Mouse (Mus musculus) layer of hippocampus, postnatal 25 days (tissue): ENCODE data around the gene Rnf166. TPM values are rescaled to one million over a fixed set of nuclear protein-coding genes. Genes with fewer than 3 reads are reported as not detected.

Experiments
- DNase-seq, 2 experiments: peaks; one replicate each; pipeline ENCODE4 v3.0.0; 2022; ENCODE audit warnings: mixed read lengths in 2 of 2, low spot score in 1 of 2; ENCODE audit errors: extremely low spot score in 1 of 2
- total RNA-seq, 2 experiments: library from RNA; stranded (reverse); gene quantifications; 2 replicates each; pipeline ENCODE4 v1.2.3; 2021

The Rnf166 gene
- total RNA-seq, 2 experiments from 2014 or later: 26.0 to 35.0 TPM

DNA sequence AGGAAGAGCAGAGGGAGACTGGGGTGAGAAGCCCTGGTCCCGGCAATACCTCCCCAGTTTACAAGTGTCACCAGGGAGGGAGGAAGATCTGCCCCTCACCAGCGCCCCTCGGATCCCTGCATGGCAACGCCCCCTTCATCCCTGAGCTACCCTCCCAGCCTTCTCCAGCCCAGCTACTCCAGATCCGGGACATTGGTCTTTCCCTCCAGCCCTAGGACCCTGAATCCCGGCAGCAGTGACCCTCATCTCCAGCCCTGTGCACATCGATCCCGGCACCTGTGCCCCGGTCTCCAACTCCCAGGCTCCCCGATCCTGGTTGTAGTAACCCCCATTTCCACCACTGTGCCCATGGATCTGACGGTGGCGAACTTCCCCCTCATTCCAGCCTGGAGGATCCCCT, 33.1 kb downstream of the Rnf166 start:
- DNase-seq: no peak

DNA sequence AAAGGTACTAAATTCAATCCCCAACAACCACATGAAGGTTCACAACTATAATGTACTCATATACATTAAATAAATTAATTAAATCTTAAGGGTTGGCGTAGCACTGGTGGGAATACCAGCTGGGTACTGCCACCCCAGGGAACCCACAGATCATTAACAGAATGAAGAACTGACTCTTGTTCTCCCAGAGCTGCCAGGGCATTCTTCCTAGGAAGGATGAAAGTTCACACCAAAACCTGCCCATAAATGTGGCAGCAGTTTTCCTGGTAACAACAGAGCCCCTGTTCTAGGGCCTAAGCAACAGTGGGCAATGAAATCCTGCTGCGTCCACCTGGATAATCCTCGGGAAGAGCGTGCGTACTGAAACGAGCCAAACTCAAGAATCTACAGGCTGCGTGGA, 33.5 kb downstream of the Rnf166 start:
- DNase-seq: no peak

DNA sequence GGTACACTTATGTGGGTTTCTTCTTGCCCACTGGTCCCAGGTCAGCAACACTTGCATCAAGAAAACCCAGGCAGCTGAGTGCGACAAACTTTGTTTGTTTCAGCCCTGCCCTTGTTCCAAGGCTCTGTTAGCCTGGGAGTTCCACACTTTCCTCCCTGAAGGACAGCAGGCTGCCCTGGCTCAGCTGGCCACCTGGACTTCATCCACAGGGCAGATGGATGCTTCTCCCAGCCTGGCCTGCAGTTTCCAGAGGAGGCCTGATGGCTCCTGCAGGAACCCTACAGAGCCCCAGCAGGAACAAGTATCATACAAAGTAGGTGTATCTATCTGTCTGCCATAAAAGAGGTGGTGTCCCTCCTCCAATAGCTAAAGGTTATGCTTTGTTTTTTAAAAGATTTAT, 34.5 kb downstream of the Rnf166 start:
- DNase-seq: no peak

DNA sequence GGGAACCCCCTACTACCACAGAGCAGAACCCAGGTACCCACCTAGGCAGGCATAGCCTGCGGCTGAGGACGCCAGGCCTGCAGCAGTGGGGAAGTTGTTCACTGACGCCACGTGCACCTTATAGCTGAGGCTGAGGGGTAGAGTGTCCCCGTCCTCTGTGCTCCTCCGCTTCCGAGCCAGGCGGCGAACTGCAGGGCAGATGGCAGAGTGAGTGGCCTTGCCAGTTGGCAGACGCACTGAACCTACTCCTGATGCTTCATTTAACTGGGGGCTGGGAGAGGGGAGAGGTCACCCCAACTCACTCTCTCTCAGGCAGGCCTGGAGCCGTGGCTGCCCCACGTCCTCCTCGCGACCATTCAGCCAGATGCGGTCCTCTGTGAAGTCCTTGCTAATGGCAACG, 36.5 kb downstream of the Rnf166 start:
- DNase-seq: no peak

DNA sequence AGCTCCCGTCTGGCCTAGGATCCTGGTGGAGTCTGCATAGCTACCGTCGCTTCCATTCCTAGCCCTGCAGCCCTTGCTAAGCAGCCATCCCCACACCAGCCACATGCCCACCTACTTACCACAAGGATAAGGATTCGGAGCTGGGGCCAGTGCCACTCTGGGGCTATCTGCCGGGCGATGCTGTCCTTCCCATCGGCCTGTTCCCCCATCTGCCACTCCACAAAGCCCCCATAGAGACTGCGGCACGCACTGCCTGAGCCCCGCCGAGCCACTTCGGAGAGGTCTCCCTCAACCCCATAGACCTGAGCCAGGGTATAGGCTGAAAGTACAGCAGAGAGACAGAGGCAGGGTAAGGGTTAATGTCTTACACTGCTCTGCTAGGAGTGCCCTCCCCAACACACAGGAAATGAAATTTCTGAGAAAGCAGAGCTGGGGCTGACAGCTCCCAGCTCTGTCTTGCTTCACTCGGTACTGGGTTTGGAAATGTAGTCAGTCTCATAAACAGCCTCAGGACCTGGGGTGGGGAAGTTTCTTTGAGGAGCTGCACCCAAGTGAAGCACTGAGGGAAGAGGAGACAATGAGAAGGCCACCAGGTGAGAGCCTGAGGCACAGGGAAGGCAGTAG, 38.0 kb downstream of the Rnf166 start:
- DNase-seq: no peak

DNA sequence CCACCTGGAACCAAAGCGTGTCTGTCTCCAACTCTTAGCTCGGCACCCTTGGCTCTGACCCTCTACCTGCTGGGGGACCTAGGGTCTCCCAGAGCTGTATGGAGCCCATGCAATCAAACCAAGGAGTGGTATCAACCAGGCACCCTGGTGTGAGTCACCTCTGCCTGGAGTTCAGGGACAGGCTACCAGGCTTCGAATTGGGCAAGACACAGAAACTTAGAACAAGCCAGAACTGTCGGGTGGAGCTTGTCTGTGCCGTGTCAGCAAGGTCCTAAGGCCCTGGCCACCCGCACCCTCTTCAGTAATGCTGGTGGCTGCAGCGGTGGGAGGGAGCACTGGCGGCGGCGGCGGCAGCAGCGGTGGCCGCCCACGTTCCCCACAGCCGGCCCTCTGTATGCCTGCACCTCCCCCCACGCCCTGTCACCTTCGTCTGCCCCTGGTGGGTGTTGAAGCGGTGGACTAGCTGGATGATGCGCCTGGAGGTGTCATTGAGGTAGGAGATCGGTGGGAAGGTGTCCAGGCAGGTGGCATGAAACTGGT, 39.2 kb downstream of the Rnf166 start:
- DNase-seq: no peak

DNA sequence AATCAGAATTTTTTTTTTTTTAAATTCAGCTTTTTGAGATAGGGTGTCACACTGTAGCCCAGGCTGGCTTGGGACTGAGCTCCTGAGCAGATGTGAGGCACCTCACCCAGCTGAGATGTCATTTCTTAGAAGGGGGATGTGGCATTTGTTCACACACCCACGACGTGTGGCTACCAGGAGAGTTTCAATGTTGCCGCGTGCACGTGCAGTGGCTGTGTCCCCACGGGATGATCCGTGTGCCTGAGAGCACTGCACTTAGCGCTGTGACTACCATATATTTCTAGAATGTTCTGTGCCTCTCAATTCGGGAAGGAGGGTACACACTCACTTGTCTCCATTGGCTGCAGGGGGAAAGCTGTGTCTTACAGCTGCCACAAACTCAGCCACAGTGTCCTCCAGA, 39.7 kb downstream of the Rnf166 start:
- DNase-seq: no peak

DNA sequence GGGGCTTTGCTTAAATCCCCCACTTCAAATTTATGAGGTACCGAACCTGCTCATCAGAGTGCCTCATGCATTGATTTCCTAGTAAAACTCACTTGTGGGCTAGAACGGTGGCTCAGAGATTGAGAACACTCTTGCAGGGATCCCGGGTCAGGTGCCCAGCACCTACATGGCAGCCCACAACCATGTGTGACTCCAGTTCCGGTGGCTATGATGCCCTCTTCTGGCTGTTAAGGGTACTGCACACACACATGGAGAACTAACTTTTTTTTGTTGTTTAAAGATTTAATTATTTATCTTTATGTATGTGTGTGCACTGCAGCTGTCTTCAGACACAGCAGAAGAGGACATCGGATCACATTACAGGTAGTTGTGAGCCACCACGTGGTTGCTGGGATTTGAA, 40.5 kb downstream of the Rnf166 start:
- DNase-seq: no peak

DNA sequence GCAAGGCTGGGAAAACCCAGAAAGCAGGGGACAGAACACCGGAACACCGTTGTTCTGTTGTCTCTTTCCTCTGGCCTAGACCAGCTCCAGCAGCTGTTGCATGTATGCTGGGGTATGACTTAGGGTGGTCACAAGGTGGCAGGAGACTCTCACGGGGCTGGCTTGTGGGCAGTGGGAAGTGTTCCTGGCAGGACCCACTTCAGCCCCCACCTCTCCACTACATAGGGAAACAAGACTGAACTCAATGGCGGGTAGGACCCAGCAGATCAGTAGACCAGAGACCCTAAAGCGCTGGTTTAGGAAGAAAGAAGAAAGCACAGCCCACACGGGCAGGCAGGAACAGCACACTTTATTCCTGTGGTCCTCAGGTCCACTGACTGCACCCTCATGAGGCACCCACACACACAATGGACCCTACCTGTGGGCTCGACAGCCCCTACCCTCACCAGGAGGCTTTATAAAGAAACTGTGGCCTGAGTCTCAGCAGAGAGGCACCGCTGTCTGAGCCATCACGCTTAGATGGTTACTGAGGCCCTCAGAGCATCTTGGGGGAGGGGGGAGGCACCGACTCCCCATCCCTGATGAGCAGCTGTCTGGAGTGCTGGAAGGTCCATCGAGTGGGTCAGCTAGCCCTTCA, 42.5 kb downstream of the Rnf166 start:
- no peak for DNase-seq

DNA sequence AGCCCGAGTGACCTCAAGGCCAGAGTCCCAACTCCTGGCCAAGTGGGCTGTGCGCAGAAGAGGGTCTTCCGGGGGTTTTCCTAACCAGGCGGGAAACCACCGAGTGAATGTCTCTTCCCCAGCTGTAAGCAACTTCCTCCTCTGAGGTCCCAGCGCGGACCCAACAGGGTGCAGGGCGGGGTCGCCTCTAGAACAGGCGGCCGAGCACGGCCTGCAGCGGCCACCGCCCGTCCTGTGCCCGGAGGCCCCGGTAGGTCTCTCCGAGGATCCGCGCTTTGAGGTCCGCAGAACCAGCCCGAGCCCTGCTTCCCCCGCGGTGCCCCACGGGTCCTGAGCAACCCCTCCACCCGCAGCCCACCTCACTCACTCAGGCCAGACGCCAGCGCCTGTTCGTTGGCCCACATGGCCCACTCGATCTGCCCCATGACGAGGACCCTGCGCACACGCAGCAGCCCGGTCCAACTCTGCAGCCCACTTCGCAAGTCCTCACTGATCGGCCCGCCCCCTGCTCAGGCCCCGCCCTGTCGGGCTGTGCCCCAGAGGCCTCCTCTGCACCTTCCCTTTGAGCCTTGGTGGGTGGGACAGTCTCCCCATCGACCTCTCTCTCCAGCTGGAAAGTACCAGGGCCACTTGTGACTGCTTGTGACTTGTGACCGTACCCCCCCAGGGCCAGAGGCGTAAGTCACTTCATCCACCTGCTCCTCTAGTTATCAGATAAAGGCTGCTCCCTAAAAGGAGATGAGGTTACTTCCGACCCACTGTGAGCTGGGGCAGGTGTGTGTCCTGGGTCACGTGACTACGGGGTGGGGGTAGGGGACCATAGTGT, 43.2 kb downstream of the Rnf166 start, which contains the start of gene Cyba:
Cyba (minus strand) TSS at position 488 of the 826 bp plus-strand sequence.
- no peak for DNase-seq

DNA sequence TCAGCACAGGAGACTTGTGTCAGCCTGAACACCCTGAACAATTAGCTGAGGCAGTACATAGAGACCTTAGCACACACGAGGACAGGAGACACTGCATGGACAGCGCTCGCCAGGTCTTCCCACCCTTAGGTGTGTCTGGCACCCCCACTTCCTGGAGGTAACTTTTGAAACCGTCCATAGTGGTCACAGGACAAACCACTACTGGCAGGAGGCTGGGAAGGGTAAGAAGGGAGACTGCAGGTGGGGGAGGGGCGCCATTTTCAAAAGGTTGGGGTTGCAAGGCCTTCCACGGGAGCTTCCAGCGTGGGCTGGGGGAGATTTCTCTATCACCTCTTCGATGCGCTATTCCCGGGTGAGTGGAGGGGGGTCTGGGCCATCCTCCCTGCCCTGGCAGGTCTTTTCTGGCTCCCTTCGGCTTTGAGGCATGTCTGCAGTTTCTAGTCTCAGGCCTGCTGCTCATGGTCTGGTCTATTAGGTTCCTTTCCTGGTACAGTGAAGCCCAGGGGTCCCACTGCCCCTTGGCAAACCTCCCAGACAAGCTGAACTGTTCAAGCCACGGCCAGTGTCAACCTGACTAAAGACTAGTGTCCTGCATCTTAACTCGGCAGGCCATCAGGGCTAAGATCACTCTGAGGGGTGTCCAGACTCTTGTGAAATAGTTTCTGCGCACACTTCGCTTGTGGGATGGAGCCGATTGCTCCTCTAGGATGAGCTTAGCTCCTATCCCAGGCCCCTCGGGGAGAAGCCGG, 44.0 kb downstream of the Rnf166 start:
- DNase-seq: no peak

DNA sequence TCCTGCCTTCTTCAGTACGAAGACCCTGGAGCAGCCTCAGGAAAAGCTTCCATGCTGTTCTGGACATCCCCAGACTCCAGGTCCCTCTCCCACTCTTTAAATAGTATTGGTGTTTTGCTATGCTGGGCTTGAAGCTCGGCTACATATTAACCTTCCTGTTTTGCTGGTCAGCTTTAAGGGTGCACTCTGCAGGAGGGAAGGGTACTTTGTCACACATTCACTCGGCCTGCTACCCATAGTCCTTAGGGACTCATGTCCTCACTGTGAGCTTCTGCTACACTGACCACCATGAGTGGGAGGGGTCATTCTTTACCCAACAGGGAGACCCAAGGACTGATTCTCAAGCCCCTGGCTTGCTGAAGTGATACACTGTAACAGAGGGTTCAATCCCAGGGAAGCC, 45.2 kb downstream of the Rnf166 start:
- no peak for DNase-seq

DNA sequence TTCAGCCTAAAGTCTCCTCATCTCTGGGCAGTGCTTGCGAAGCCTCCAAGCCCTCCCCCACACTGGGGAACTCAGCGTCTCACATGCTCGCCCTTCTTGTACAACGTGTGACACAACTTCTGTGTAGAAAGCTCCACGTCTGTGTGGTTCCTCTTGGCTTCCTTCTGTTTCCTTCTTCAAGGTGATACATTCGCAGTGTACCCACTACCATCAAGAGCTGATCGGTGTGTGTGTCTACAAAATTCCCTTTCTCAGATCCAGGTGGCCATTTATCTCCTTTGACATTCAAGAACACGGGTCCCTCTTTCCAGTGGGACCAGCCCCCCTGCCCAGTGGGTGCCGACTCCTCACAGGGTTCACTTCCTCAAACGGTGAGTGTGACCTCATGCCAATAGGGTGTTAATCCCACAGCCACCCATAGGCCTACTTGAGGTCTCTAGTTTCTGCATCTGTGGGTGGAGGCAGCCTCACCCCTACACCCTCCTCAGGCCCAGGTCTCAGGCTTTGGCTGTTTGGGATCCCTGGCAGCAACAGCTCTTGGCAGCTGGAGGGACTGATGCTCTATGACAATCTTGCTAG, 45.7 kb downstream of the Rnf166 start:
- no peak for DNase-seq

DNA sequence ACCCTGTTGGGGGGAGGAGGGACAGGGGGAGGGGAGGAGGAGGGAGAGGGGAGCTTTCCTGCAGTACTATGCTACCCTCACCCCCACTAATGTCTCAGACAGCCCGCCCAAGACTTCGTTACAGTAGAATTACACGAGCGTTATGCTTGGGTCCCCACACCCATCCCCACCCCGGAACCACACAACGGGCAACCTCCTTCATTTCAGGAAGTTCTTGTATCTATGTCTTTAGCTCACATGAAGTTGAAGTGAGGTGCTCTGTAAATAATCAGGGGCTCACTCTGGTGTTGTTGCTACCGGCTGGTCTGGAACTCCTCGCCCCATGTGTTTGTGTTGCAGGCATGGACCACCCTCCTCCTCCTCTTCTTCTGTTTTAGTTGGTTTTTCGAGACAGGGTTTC, 47.7 kb downstream of the Rnf166 start:
- DNase-seq: no peak

DNA sequence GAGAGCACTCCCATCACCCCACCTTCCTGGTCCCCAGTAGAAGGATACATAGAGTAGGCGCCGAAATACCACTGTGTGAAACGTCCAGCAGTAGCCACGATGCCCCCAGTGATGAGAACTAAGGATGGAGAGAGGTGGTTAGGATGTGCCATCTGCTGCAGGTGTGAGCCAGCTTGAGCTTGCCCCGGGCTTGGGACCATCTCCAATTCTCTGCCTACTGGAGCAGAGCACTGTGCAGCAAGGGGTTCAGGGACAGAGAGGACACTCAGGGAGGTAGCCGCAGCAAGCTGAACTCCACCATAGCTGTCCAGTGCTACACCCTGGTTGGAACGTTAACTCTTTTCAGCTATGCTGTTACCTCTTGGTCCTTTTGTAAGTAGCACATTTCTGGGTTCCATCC, 48.3 kb downstream of the Rnf166 start:
- no peak for DNase-seq

DNA sequence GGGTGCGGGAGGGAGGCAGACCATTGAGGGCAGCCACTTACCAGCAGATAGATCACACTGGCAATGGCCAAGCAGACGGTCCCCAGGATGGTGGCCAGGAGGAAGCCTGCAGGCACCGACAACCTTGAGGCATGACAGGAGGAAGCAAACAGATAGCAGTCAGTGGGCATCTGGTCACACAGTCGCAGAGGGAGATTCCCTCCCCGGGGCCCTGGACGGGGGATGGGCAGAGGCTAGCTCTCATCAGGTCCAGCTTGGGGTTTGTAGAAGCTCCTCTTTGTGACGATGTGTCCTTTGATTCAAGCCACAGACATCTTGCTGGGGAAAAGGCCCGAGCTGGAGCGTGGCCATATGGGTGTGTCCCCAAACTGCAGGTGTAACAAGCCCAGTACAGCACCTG, 49.7 kb downstream of the Rnf166 start:
- DNase-seq: no peak

DNA sequence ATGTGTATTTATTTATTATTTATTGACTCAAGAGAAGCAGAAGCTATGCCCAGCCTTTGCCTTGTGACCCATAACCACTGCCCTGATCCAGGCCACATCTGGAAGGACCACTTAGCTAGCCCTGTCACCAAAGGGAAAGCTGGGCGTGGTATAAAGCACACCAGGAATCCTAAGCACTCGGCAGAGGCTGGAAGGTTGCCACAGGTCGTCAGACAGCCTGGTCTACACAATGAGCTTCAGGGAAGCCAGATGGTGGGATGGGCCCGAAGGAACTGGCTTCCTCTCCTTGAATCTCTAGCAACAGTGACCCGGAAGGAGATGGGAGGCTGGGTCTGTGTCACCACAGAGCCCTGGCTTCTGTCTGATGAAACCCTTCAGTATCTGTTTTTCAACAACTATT, 52.2 kb downstream of the Rnf166 start:
- DNase-seq: no peak

DNA sequence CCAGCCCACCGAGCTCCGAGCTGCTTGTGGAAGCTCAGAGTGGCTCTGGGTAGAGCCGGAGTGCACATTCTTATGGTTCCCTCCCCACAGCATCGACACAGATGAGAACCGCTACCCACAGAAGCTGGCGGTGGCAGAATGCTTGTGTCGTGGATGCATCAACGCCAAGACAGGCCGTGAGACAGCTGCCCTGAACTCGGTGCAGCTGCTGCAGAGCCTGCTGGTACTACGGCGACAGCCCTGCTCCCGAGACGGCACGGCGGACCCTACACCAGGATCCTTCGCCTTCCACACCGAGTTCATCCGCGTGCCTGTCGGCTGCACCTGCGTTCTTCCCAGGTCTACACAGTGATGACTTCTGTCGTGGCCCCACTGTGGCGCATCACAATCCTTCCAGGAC, 52.6 kb downstream of the Rnf166 start:
- DNase-seq: no peak

DNA sequence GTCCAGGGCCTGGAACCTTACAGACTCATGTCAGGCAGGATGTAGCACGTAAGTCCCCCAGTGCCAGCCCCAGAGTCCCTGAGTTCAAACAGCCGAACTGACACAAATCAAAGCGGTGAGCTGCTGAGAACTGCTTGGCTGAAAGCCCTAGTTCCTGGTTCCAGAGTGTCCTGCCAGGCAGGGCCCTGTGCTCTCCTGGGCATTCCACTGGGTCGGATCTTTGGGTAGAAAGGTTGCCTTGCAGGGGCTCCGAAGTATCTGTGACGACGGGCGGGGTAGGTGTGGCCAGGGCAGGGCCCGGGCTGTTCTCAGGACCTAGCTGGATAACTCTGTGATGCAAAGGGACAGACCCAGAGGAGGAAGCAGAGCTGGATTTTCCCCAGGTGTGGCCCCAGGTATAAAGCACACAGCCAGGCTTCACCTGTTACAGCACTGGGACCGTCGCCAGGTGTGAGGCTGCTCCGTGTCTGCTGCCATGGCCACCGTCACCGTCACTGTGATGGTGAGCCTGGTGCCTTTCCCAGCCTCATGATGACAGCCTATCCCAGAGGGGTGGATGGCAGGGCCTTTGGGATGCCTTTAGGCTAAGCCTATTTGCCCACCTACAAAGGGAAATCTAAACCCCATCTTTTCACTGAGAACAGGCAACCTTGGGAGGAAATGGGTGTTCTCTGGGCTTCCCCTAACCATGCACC, 54.3 kb downstream of the Rnf166 start, which contains the start of gene Il17c:
Il17c (plus strand) TSS at position 645 of the 695 bp plus-strand sequence.
- no peak for DNase-seq
